Mouse (Mus musculus): ENCODE measurements at regions not wholly inside any gene's neighbourhood (a gene's known extent, or its start where the extent isn't known, plus 50 kb on each side); places are given as distances from the start of the nearest gene placed in this dataset.

- Histone ChIP-seq H3K4me2 (no peak overlapping the region), H3K4me1 (ENCODE audit: control insufficient read depth, insufficient read depth, low read length) (no peaks in the 10 kb centered on the region), H3K27ac (ENCODE audit: low read depth, low read length) (no peak overlapping the region), H3K36me3 (ENCODE audit: control insufficient read depth, insufficient read depth, low read length) (no peaks in the 10 kb centered on the region), H3K9me3 (replicated peaks; ENCODE audit: control insufficient read depth, low read length) (0 out of 2 replicates have a peak, but pooled peaks cover 2% of the 10 kb centered on the region), H3K9ac (ENCODE audit: low read depth, low read length) (no peak overlapping the region), H3K4me3 (ENCODE audit: low read depth, low read length) (no peak overlapping the region), H3K27me3 (ENCODE audit: control insufficient read depth, insufficient read depth, low read length) (no peaks in the 10 kb centered on the region)
- ATAC-seq (replicated peaks; ENCODE audit: insufficient number of reproducible peaks, low FRiP score, low TSS enrichment): no peak
- WGBS (ENCODE audit: insufficient replicate concordance): 65% methylated on average over 6 of the region's 6 CpGs
Observed at GRCm38 (mm10) chr2:84113562-84113961, 123.2 kb downstream of the Gm13691 start.

DNA sequence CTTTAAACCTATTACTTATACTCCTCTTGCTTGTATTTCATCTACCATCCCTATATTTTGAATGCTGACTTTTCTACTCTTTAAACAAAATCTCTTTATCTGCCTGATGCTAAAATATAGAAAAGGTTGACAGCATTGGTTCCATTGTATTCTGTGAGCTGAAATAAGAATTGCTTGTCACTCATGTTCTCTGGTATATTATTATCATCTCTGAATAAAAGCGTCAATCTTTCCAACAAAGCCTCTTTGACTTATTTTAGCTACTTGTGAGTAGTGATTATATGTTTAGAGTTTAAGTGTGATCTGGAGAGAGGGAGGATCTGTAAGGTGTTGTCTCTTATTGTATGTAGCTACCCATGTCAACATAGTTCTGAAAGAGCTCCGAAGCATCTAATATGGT lies 129.5 kb downstream of the Gm13691 start:
- WGBS (ENCODE audit: insufficient replicate concordance): 81% methylated on average over 2 of the region's 2 CpGs
- no peak overlapping the region for H3K9ac ChIP-seq (ENCODE audit: low read depth, low read length)
- no peak for ATAC-seq (replicated peaks; ENCODE audit: insufficient number of reproducible peaks, low FRiP score, low TSS enrichment)
- no peak overlapping the region for H3K4me2 ChIP-seq
- H3K27me3 ChIP-seq (ENCODE audit: control insufficient read depth, insufficient read depth, low read length): no peaks in the 10 kb centered on the region
- no peaks in the 10 kb centered on the region for H3K36me3 ChIP-seq (ENCODE audit: control insufficient read depth, insufficient read depth, low read length)
- H3K4me1 ChIP-seq (ENCODE audit: control insufficient read depth, insufficient read depth, low read length): no peaks in the 10 kb centered on the region
- H3K27ac ChIP-seq (ENCODE audit: low read depth, low read length): no peak overlapping the region
- no peaks in the 10 kb centered on the region for H3K9me3 ChIP-seq (replicated peaks; ENCODE audit: control insufficient read depth, low read length)
- H3K4me3 ChIP-seq (ENCODE audit: low read depth, low read length): no peak overlapping the region

- H3K9me3 ChIP-seq (replicated peaks; ENCODE audit: control insufficient read depth, low read length): no peaks in the 10 kb centered on the region
- H3K4me1 ChIP-seq (ENCODE audit: control insufficient read depth, insufficient read depth, low read length): no peaks in the 10 kb centered on the region
- no peak overlapping the region for H3K27ac ChIP-seq (ENCODE audit: low read depth, low read length)
- 71% methylated on average over 3 of the region's 3 CpGs for WGBS (ENCODE audit: insufficient replicate concordance)
- no peak overlapping the region for H3K4me3 ChIP-seq (ENCODE audit: low read depth, low read length)
- H3K27me3 ChIP-seq (ENCODE audit: control insufficient read depth, insufficient read depth, low read length): no peaks in the 10 kb centered on the region
- ATAC-seq (replicated peaks; ENCODE audit: insufficient number of reproducible peaks, low FRiP score, low TSS enrichment): no peak
- H3K36me3 ChIP-seq (ENCODE audit: control insufficient read depth, insufficient read depth, low read length): no peaks in the 10 kb centered on the region
- H3K9ac ChIP-seq (ENCODE audit: low read depth, low read length): no peak overlapping the region
- H3K4me2 ChIP-seq: no peak overlapping the region
Observed at GRCm38 (mm10) chr2:84127586-84127985, 137.2 kb downstream of the Gm13691 start.

GRCm38 (mm10) chr2:84161742-84162141 lies 171.4 kb downstream of the Gm13691 start:
- H3K27ac ChIP-seq (ENCODE audit: low read depth, low read length): no peak overlapping the region
- H3K27me3 ChIP-seq (ENCODE audit: control insufficient read depth, insufficient read depth, low read length): no peaks in the 10 kb centered on the region
- no peak overlapping the region for H3K9ac ChIP-seq (ENCODE audit: low read depth, low read length)
- H3K9me3 ChIP-seq (replicated peaks; ENCODE audit: control insufficient read depth, low read length): no peaks in the 10 kb centered on the region
- H3K4me3 ChIP-seq (ENCODE audit: low read depth, low read length): no peak overlapping the region
- no peak overlapping the region for H3K4me2 ChIP-seq
- no peaks in the 10 kb centered on the region for H3K4me1 ChIP-seq (ENCODE audit: control insufficient read depth, insufficient read depth, low read length)
- ATAC-seq (replicated peaks; ENCODE audit: insufficient number of reproducible peaks, low FRiP score, low TSS enrichment): no peak
- no peaks in the 10 kb centered on the region for H3K36me3 ChIP-seq (ENCODE audit: control insufficient read depth, insufficient read depth, low read length)

GRCm38 (mm10) chr2:84173450-84173849 lies 183.1 kb downstream of the Gm13691 start:
- Histone ChIP-seq H3K9me3 (replicated peaks; ENCODE audit: control insufficient read depth, low read length) (no peaks in the 10 kb centered on the region), H3K4me1 (ENCODE audit: control insufficient read depth, insufficient read depth, low read length) (no peaks in the 10 kb centered on the region), H3K27me3 (ENCODE audit: control insufficient read depth, insufficient read depth, low read length) (no peaks in the 10 kb centered on the region), H3K9ac (ENCODE audit: low read depth, low read length) (no peak overlapping the region), H3K36me3 (ENCODE audit: control insufficient read depth, insufficient read depth, low read length) (no peaks in the 10 kb centered on the region), H3K4me2 (no peak overlapping the region), H3K4me3 (ENCODE audit: low read depth, low read length) (no peak overlapping the region), H3K27ac (ENCODE audit: low read depth, low read length) (no peak overlapping the region)
- 81% methylated on average over 3 of the region's 3 CpGs for WGBS (ENCODE audit: insufficient replicate concordance)
- ATAC-seq (replicated peaks; ENCODE audit: insufficient number of reproducible peaks, low FRiP score, low TSS enrichment): no peak

GRCm38 (mm10) chr2:84183624-84184287 lies 193.4 kb downstream of the Gm13691 start:
- ATAC-seq (replicated peaks; ENCODE audit: insufficient number of reproducible peaks, low FRiP score, low TSS enrichment): no peak
- Histone ChIP-seq H3K36me3 (ENCODE audit: control insufficient read depth, insufficient read depth, low read length) (no peaks in the 10 kb centered on the region), H3K27me3 (ENCODE audit: control insufficient read depth, insufficient read depth, low read length) (no peaks in the 10 kb centered on the region), H3K9me3 (replicated peaks; ENCODE audit: control insufficient read depth, low read length) (no peaks in the 10 kb centered on the region), H3K27ac (ENCODE audit: low read depth, low read length) (peak overlapping the region; percentile 81), H3K4me1 (ENCODE audit: control insufficient read depth, insufficient read depth, low read length) (peaks cover 7% of the 10 kb centered on the region; the same call in 1 of the 2 replicates), H3K4me3 (ENCODE audit: low read depth, low read length) (no peak overlapping the region), H3K4me2 (peak overlapping the region; percentile 38), H3K9ac (ENCODE audit: low read depth, low read length) (no peak overlapping the region)
- WGBS (ENCODE audit: insufficient replicate concordance): 32% methylated on average over 5 of the region's 5 CpGs

GRCm38 (mm10) chr2:84184288-84185015 lies 194.1 kb downstream of the Gm13691 start:
- peak overlapping the region; percentile 81 for H3K27ac ChIP-seq (ENCODE audit: low read depth, low read length)
- H3K36me3 ChIP-seq (ENCODE audit: control insufficient read depth, insufficient read depth, low read length): no peaks in the 10 kb centered on the region
- no peak overlapping the region for H3K4me3 ChIP-seq (ENCODE audit: low read depth, low read length)
- peaks cover 7% of the 10 kb centered on the region; the same call in 1 of the 2 replicates for H3K4me1 ChIP-seq (ENCODE audit: control insufficient read depth, insufficient read depth, low read length)
- H3K27me3 ChIP-seq (ENCODE audit: control insufficient read depth, insufficient read depth, low read length): no peaks in the 10 kb centered on the region
- no peak overlapping the region for H3K9ac ChIP-seq (ENCODE audit: low read depth, low read length)
- ATAC-seq (replicated peaks; ENCODE audit: insufficient number of reproducible peaks, low FRiP score, low TSS enrichment): peak; percentile 69
- H3K4me2 ChIP-seq: peak overlapping the region; percentile 38
- H3K9me3 ChIP-seq (replicated peaks; ENCODE audit: control insufficient read depth, low read length): no peaks in the 10 kb centered on the region
- 52% methylated on average over 19 of the region's 19 CpGs for WGBS (ENCODE audit: insufficient replicate concordance)

DNA sequence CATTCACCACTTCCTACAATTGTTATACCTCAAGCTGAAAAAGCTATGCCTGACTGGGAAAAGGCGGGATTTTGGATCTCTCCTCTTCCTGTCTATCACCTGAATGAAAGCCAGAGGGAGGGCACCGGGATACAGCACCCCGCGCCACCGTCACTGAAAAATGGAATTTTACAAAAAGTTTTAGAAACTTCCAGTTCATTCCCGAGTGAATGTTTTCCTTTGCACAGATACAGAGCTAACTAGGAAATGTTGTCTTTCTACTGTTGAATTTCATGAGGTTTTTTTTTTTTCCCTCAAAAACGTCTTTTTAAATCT lies 194.6 kb downstream of the Gm13691 start:
- no peak; the same call in 1 of the 2 replicates for ATAC-seq (replicated peaks; ENCODE audit: insufficient number of reproducible peaks, low FRiP score, low TSS enrichment)
- Histone ChIP-seq H3K9ac (ENCODE audit: low read depth, low read length) (no peak overlapping the region), H3K9me3 (replicated peaks; ENCODE audit: control insufficient read depth, low read length) (no peaks in the 10 kb centered on the region), H3K27ac (ENCODE audit: low read depth, low read length) (peak overlapping the region; percentile 81), H3K4me3 (ENCODE audit: low read depth, low read length) (no peak overlapping the region), H3K4me2 (0 out of 2 replicates have a peak overlapping the region, but pooled peaks have one; percentile 38), H3K27me3 (ENCODE audit: control insufficient read depth, insufficient read depth, low read length) (no peaks in the 10 kb centered on the region), H3K4me1 (ENCODE audit: control insufficient read depth, insufficient read depth, low read length) (peaks cover 7% of the 10 kb centered on the region; the same call in 1 of the 2 replicates), H3K36me3 (ENCODE audit: control insufficient read depth, insufficient read depth, low read length) (no peaks in the 10 kb centered on the region)
- 71% methylated on average over 7 of the region's 7 CpGs for WGBS (ENCODE audit: insufficient replicate concordance)

Measured in heart, embryonic 11.5 days (tissue).